Mouse (Mus musculus): ENCODE measurements at regions not wholly inside any gene's neighbourhood (a gene's known extent, or its start where the extent isn't known, plus 50 kb on each side); places are given as distances from the start of the nearest gene placed in this dataset.

DNA sequence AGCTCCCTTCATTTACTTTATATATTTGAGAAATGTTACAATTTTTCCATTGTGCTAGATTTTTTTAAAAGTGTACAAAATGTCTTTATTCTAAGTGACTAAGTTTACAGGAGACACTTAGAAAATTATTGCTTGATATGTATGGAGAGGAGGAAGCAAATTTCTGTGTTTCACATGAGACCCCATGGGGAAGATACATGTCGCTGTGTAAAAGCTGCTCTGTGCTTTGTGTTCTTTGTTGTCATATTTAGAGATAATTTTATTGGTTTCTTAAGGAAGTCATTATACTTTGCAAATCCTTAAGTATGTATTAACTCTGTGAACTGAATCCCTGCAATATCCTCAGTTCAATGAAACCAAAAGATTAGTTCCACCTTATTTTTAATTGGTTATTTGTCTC, 406.0 kb upstream of the 1700003H04Rik start:
- H3K27me3 ChIP-seq (ENCODE audit: control insufficient read depth, insufficient read depth, low read length): no peaks in the 10 kb centered on the region
- no peaks in the 10 kb centered on the region for H3K4me1 ChIP-seq (ENCODE audit: control insufficient read depth, insufficient read depth, low read length)
- no peak overlapping the region for H3K27ac ChIP-seq (ENCODE audit: low read length)
- H3K4me2 ChIP-seq (replicated peaks; ENCODE audit: low read depth, low read length): no peak overlapping the region
- H3K36me3 ChIP-seq (ENCODE audit: control insufficient read depth, insufficient read depth, low read length): no peaks in the 10 kb centered on the region
- 74% methylated on average over 1 of the region's 1 CpGs for WGBS
- H3K4me3 ChIP-seq (ENCODE audit: low read depth, low read length): no peak overlapping the region
- ATAC-seq (ENCODE audit: insufficient number of reproducible peaks, insufficient read depth, low FRiP score, low read depth): no peak
- H3K9me3 ChIP-seq (ENCODE audit: control insufficient read depth, low read depth, low read length): no peaks in the 10 kb centered on the region
- no peak overlapping the region for H3K9ac ChIP-seq (replicated peaks; ENCODE audit: low read depth, low read length)

DNA sequence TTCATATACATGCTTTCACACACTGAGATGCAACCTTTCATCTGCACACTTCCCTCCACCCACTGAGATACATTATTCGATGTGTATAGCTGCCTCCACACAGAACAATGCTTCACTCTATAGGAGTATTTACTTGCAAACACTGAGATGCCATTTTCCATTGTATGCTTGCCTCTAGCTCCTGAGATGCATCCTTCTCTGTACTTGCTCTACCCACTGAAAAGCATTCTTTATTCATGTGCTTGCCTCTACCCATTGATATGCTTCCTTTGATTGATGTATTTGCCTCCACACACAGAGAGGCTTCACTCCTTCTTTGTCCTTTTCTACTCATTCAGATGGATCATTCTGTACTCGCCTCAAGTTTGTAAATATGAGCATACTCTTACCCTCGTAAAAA, 405.6 kb upstream of the 1700003H04Rik start:
- no peaks in the 10 kb centered on the region for H3K36me3 ChIP-seq (ENCODE audit: control insufficient read depth, insufficient read depth, low read length)
- H3K9me3 ChIP-seq (ENCODE audit: control insufficient read depth, low read depth, low read length): no peaks in the 10 kb centered on the region
- no peak overlapping the region for H3K27ac ChIP-seq (ENCODE audit: low read length)
- H3K4me3 ChIP-seq (ENCODE audit: low read depth, low read length): no peak overlapping the region
- 66% methylated on average over 3 of the region's 3 CpGs for WGBS
- no peak for ATAC-seq (ENCODE audit: insufficient number of reproducible peaks, insufficient read depth, low FRiP score, low read depth)
- no peak overlapping the region for H3K4me2 ChIP-seq (replicated peaks; ENCODE audit: low read depth, low read length)
- no peak overlapping the region for H3K9ac ChIP-seq (replicated peaks; ENCODE audit: low read depth, low read length)
- H3K27me3 ChIP-seq (ENCODE audit: control insufficient read depth, insufficient read depth, low read length): no peaks in the 10 kb centered on the region
- no peaks in the 10 kb centered on the region for H3K4me1 ChIP-seq (ENCODE audit: control insufficient read depth, insufficient read depth, low read length)

DNA sequence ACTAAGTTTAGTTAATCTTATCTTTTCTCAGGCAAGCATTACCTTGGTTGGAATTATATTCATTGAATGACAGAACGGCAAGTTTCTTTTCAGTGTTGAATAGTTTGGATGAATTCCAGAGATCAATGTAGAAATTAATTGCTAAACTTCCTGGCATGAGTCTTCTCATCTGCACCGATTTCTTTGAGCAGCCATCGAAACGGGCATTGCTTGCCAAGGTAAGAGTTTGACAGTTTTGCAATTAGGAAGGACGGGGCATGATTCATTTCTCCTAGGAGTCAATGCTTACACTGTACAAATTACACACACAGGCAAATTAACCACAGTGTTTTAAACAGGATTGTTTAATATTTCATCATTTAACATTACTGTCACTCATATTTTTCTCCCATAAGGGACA, 404.5 kb upstream of the 1700003H04Rik start:
- H3K9me3 ChIP-seq (ENCODE audit: control insufficient read depth, low read depth, low read length): no peaks in the 10 kb centered on the region
- no peak overlapping the region for H3K27ac ChIP-seq (ENCODE audit: low read length)
- ATAC-seq (ENCODE audit: insufficient number of reproducible peaks, insufficient read depth, low FRiP score, low read depth): no peak
- WGBS: 74% methylated on average over 5 of the region's 5 CpGs
- H3K27me3 ChIP-seq (ENCODE audit: control insufficient read depth, insufficient read depth, low read length): no peaks in the 10 kb centered on the region
- H3K4me3 ChIP-seq (ENCODE audit: low read depth, low read length): no peak overlapping the region
- no peak overlapping the region for H3K4me2 ChIP-seq (replicated peaks; ENCODE audit: low read depth, low read length)
- H3K36me3 ChIP-seq (ENCODE audit: control insufficient read depth, insufficient read depth, low read length): no peaks in the 10 kb centered on the region
- H3K9ac ChIP-seq (replicated peaks; ENCODE audit: low read depth, low read length): no peak overlapping the region
- no peaks in the 10 kb centered on the region for H3K4me1 ChIP-seq (ENCODE audit: control insufficient read depth, insufficient read depth, low read length)

DNA sequence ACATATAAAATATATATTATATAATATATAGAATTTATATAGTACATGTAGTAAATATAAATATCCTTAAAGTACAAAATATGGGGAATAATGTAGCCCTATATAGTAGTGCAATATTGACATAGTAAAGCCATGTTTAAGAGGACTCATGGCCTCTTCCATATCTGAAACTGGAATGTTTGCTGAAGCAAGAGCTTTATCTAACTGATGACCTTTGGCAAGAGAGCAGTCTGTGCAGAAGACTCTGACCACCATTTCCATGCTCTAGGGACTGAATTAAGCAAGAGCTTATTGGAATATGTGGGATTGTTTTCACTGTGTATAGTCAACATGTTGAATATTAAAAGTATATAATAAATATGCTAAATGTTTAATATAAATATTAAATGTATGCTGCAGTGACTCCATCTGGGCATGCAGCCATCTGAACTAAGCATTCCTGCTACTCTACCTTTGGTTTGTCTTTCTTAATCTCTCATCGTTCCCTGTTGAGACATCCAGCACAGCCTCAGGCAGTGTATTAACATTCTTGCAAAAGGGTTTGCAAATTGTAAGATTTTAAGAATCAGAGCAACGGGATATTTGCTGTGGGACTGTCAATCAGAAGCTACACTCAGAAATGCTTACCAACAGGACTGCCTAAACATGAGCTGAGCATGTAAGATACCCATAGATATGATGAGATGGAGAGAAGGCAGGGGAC, 354.4 kb upstream of the 1700003H04Rik start:
- H3K9me3 ChIP-seq (ENCODE audit: control insufficient read depth, low read depth, low read length): no peaks in the 10 kb centered on the region
- H3K4me2 ChIP-seq (replicated peaks; ENCODE audit: low read depth, low read length): no peak overlapping the region
- H3K27me3 ChIP-seq (ENCODE audit: control insufficient read depth, insufficient read depth, low read length): no peaks in the 10 kb centered on the region
- no peak for ATAC-seq (ENCODE audit: insufficient number of reproducible peaks, insufficient read depth, low FRiP score, low read depth)
- H3K27ac ChIP-seq (ENCODE audit: low read length): no peak overlapping the region
- H3K36me3 ChIP-seq (ENCODE audit: control insufficient read depth, insufficient read depth, low read length): no peaks in the 10 kb centered on the region
- H3K9ac ChIP-seq (replicated peaks; ENCODE audit: low read depth, low read length): no peak overlapping the region
- WGBS: 63% methylated on average over 2 of the region's 2 CpGs
- H3K4me3 ChIP-seq (ENCODE audit: low read depth, low read length): no peak overlapping the region
- H3K4me1 ChIP-seq (ENCODE audit: control insufficient read depth, insufficient read depth, low read length): no peaks in the 10 kb centered on the region

DNA sequence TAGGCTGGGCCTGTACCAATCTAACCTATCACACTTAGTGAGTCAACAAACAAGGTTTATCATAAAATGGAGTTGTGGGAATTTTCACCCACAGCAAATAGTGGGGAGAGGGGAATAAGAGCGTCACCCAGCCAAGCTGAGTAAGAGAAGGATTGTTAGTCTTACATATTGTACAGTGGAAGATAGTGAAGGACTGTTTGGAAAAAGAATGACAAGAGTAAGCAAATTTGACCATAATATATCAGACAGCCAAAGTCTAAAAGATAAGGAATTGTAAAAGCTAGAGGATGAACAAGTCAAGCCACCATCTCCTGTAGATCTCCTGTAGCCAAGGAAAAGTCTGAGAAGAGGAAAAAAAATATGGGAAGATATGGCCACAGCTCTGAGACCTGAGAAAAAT, 351.8 kb upstream of the 1700003H04Rik start:
- 63% methylated on average over 1 of the region's 1 CpGs for WGBS
- ATAC-seq (ENCODE audit: insufficient number of reproducible peaks, insufficient read depth, low FRiP score, low read depth): no peak

DNA sequence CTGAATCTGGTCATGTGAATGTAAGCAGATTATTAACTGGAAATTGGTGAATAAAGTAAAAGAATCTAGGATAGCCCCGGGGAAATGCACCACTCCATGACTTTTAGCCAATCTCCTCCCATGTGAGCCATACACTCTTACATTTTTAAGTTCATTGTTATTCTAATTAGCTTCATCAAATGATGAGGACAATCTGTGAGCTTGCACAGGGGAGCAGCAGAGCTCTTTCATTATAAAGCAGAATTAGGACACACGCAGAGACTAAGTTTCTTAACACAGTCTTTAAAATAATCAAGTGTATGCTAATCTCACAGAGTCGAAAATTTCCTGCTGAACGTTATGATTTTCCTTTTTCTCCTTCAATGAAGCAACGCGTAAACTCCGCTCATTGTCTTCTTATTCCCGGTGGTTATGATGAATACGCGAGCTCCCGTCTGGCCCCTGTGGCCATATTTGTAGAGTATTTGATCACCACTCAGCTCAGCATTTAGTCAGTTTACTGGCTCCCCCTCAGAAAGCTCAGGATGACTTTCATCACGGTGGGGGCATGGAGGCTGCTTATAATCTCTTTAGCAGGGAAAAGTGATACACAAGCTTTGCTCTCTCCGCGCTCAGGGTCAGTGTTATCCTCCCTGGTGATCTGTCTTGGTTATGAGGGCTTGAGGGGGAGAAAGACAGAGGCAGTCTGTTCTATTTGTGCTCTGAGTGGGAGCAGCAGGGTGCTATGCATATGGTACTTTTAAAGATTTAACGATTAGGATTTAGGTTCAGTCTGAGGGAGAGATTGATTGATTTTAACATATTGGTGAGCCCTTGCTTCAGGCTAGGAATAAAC, 350.1 kb upstream of the 1700003H04Rik start:
- H3K27me3 ChIP-seq (ENCODE audit: control insufficient read depth, insufficient read depth, low read length): no peaks in the 10 kb centered on the region
- H3K4me3 ChIP-seq (ENCODE audit: low read depth, low read length): no peak overlapping the region
- H3K27ac ChIP-seq (ENCODE audit: low read length): no peak overlapping the region
- no peak for ATAC-seq (ENCODE audit: insufficient number of reproducible peaks, insufficient read depth, low FRiP score, low read depth)
- H3K36me3 ChIP-seq (ENCODE audit: control insufficient read depth, insufficient read depth, low read length): no peaks in the 10 kb centered on the region
- H3K4me1 ChIP-seq (ENCODE audit: control insufficient read depth, insufficient read depth, low read length): no peaks in the 10 kb centered on the region
- no peaks in the 10 kb centered on the region for H3K9me3 ChIP-seq (ENCODE audit: control insufficient read depth, low read depth, low read length)
- H3K4me2 ChIP-seq (replicated peaks; ENCODE audit: low read depth, low read length): peak overlapping the region; percentile 27; the same call in 1 of the 2 replicates
- no peak overlapping the region for H3K9ac ChIP-seq (replicated peaks; ENCODE audit: low read depth, low read length)
- WGBS: 34% methylated on average over 15 of the region's 15 CpGs

More for the DNA sequence above, 351.8 kb upstream of the 1700003H04Rik start:
- Histone ChIP-seq H3K4me2 (replicated peaks; ENCODE audit: low read depth, low read length) (no peak overlapping the region), H3K4me3 (ENCODE audit: low read depth, low read length) (no peak overlapping the region), H3K4me1 (ENCODE audit: control insufficient read depth, insufficient read depth, low read length) (no peaks in the 10 kb centered on the region), H3K9ac (replicated peaks; ENCODE audit: low read depth, low read length) (no peak overlapping the region), H3K27me3 (ENCODE audit: control insufficient read depth, insufficient read depth, low read length) (no peaks in the 10 kb centered on the region), H3K36me3 (ENCODE audit: control insufficient read depth, insufficient read depth, low read length) (no peaks in the 10 kb centered on the region), H3K9me3 (ENCODE audit: control insufficient read depth, low read depth, low read length) (no peaks in the 10 kb centered on the region), H3K27ac (ENCODE audit: low read length) (no peak overlapping the region)

DNA sequence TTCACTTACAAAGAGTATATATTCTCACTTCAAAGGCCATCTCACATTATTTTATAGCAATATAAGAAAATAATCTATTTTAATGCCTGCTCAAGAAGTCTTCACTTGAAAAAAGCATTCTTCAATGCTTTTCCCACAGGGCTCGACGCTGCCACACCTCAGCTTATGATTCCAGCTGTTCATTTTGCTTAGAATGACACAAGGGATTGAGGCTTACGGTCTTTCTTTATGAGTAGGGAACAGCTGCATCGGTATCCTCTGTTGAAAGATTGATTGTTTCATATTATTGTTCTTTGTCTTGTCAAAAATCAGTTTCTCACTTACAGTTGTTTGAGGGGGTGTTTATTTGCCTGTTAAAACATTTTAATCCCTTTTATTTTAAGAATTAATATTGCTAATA, 328.0 kb upstream of the 1700003H04Rik start:
- H3K4me1 ChIP-seq (ENCODE audit: control insufficient read depth, insufficient read depth, low read length): no peaks in the 10 kb centered on the region
- ATAC-seq (ENCODE audit: insufficient number of reproducible peaks, insufficient read depth, low FRiP score, low read depth): no peak
- H3K4me3 ChIP-seq (ENCODE audit: low read depth, low read length): no peak overlapping the region
- no peak overlapping the region for H3K9ac ChIP-seq (replicated peaks; ENCODE audit: low read depth, low read length)
- 81% methylated on average over 4 of the region's 4 CpGs for WGBS
- no peaks in the 10 kb centered on the region for H3K27me3 ChIP-seq (ENCODE audit: control insufficient read depth, insufficient read depth, low read length)
- H3K36me3 ChIP-seq (ENCODE audit: control insufficient read depth, insufficient read depth, low read length): no peaks in the 10 kb centered on the region
- no peaks in the 10 kb centered on the region for H3K9me3 ChIP-seq (ENCODE audit: control insufficient read depth, low read depth, low read length)
- no peak overlapping the region for H3K27ac ChIP-seq (ENCODE audit: low read length)
- H3K4me2 ChIP-seq (replicated peaks; ENCODE audit: low read depth, low read length): no peak overlapping the region
